Mouse (Mus musculus): ENCODE results near the gene Kank3. TPM values are rescaled to one million over a fixed set of nuclear protein-coding genes. Genes with fewer than 3 reads are reported as not detected.

Kank3 gene
- total and polyA plus RNA-seq, 2 experiments from 2014 or later = 46.1 to 68.7 TPM

GRCm38 (mm10) chr17:33774573-33775155 lies 35.7 kb upstream of the Kank3 start:
- Histone ChIP-seq H3K36me3 (replicated peaks; ENCODE audit: control insufficient read depth, insufficient read depth, low read length) (peaks cover 39% of the 10 kb centered on the region; the same call in 1 of the 2 replicates), H3K27me3 (ENCODE audit: control insufficient read depth, insufficient read depth, low read length) (no peaks in the 10 kb centered on the region), H3K9ac (replicated peaks; ENCODE audit: low read depth, low read length) (no peak overlapping the region), H3K4me2 (ENCODE audit: low read depth, low read length) (no peak overlapping the region), H3K27ac (ENCODE audit: low read depth) (no peak overlapping the region), H3K4me1 (ENCODE audit: control insufficient read depth, insufficient read depth) (peaks cover 14% of the 10 kb centered on the region), H3K9me3 (replicated peaks; ENCODE audit: control insufficient read depth, low read length) (no peaks in the 10 kb centered on the region), H3K4me3 (ENCODE audit: low read depth, low read length) (no peak overlapping the region)
- ATAC-seq (ENCODE audit: insufficient read depth, low read depth) (no peak), DNase-seq (ENCODE audit: low spot score) (no peak)
- WGBS = 87% methylated on average over 8 of the region's 8 CpGs
- TF ChIP-seq EP300 (IDR thresholded peaks at IDR 0.05; ENCODE audit: low read depth) (no peak), CTCF (IDR thresholded peaks at IDR 0.05; ENCODE audit: low read depth) (no peak)

GRCm38 (mm10) chr17:33775287-33775686 lies 35.0 kb upstream of the Kank3 start:
- ATAC-seq (ENCODE audit: insufficient read depth, low read depth) = no peak
- WGBS = 100% methylated on average over 4 of the region's 4 CpGs

GRCm38 (mm10) chr17:33779271-33779966 lies 30.9 kb upstream of the Kank3 start:
- H3K27ac ChIP-seq (ENCODE audit: low read depth) = peak overlapping the region; percentile 91
- H3K9me3 ChIP-seq (replicated peaks; ENCODE audit: control insufficient read depth, low read length) = no peaks in the 10 kb centered on the region
- H3K9ac ChIP-seq (replicated peaks; ENCODE audit: low read depth, low read length) = 0 out of 2 replicates have a peak overlapping the region, but pooled peaks have one; percentile 16
- ATAC-seq (ENCODE audit: insufficient read depth, low read depth) (peak; percentile 86), DNase-seq (ENCODE audit: low spot score) (peak; percentile 98)
- 18% methylated on average over 9 of the region's 9 CpGs for WGBS
- TF ChIP-seq EP300 (IDR thresholded peaks at IDR 0.05; ENCODE audit: low read depth) = peak; percentile 99
- TF ChIP-seq CTCF (IDR thresholded peaks at IDR 0.05; ENCODE audit: low read depth) = 0 out of 2 replicates have a peak, but pooled peaks have one; percentile 3
- peaks cover 39% of the 10 kb centered on the region; the same call in 1 of the 2 replicates for H3K36me3 ChIP-seq (replicated peaks; ENCODE audit: control insufficient read depth, insufficient read depth, low read length)
- H3K4me3 ChIP-seq (ENCODE audit: low read depth, low read length) = peak overlapping the region; percentile 57
- H3K4me1 ChIP-seq (ENCODE audit: control insufficient read depth, insufficient read depth) = peaks cover 60% of the 10 kb centered on the region
- no peaks in the 10 kb centered on the region for H3K27me3 ChIP-seq (ENCODE audit: control insufficient read depth, insufficient read depth, low read length)
- H3K4me2 ChIP-seq (ENCODE audit: low read depth, low read length) = peak overlapping the region; percentile 82

More at GRCm38 (mm10) chr17:33775287-33775686, 35.0 kb upstream of the Kank3 start:
- Histone ChIP-seq H3K4me3 (ENCODE audit: low read depth, low read length) (no peak overlapping the region), H3K36me3 (replicated peaks; ENCODE audit: control insufficient read depth, insufficient read depth, low read length) (peaks cover 39% of the 10 kb centered on the region; the same call in 1 of the 2 replicates), H3K4me1 (ENCODE audit: control insufficient read depth, insufficient read depth) (peaks cover 19% of the 10 kb centered on the region), H3K4me2 (ENCODE audit: low read depth, low read length) (no peak overlapping the region), H3K9ac (replicated peaks; ENCODE audit: low read depth, low read length) (no peak overlapping the region), H3K27me3 (ENCODE audit: control insufficient read depth, insufficient read depth, low read length) (no peaks in the 10 kb centered on the region), H3K9me3 (replicated peaks; ENCODE audit: control insufficient read depth, low read length) (no peaks in the 10 kb centered on the region), H3K27ac (ENCODE audit: low read depth) (no peak overlapping the region)
- DNase-seq (ENCODE audit: low spot score) = no peak
- TF ChIP-seq CTCF (IDR thresholded peaks at IDR 0.05; ENCODE audit: low read depth) (no peak), EP300 (IDR thresholded peaks at IDR 0.05; ENCODE audit: low read depth) (no peak)

GRCm38 (mm10) chr17:33779967-33780295 lies 30.4 kb upstream of the Kank3 start:
- Histone ChIP-seq H3K27me3 (ENCODE audit: control insufficient read depth, insufficient read depth, low read length) (no peaks in the 10 kb centered on the region), H3K9me3 (replicated peaks; ENCODE audit: control insufficient read depth, low read length) (no peaks in the 10 kb centered on the region), H3K4me1 (ENCODE audit: control insufficient read depth, insufficient read depth) (peaks cover 65% of the 10 kb centered on the region), H3K4me3 (ENCODE audit: low read depth, low read length) (peak overlapping the region; percentile 57), H3K36me3 (replicated peaks; ENCODE audit: control insufficient read depth, insufficient read depth, low read length) (peaks cover 39% of the 10 kb centered on the region; the same call in 1 of the 2 replicates), H3K27ac (ENCODE audit: low read depth) (peak overlapping the region; percentile 91), H3K9ac (replicated peaks; ENCODE audit: low read depth, low read length) (0 out of 2 replicates have a peak overlapping the region, but pooled peaks have one; percentile 16), H3K4me2 (ENCODE audit: low read depth, low read length) (peak overlapping the region; percentile 82)
- TF ChIP-seq EP300 (IDR thresholded peaks at IDR 0.05; ENCODE audit: low read depth) = no peak
- TF ChIP-seq CTCF (IDR thresholded peaks at IDR 0.05; ENCODE audit: low read depth) = no peak
- DNase-seq (ENCODE audit: low spot score) (no peak), ATAC-seq (ENCODE audit: insufficient read depth, low read depth) (no peak)
- 70% methylated on average over 5 of the region's 5 CpGs for WGBS

- no peak for ATAC-seq (ENCODE audit: insufficient read depth, low read depth)
- peak overlapping the region; percentile 91 for H3K27ac ChIP-seq (ENCODE audit: low read depth)
Observed at GRCm38 (mm10) chr17:33780431-33780830, 29.9 kb upstream of the Kank3 start.

More at GRCm38 (mm10) chr17:33780431-33780830, 29.9 kb upstream of the Kank3 start:
- Histone ChIP-seq H3K4me1 (ENCODE audit: control insufficient read depth, insufficient read depth) (peaks cover 70% of the 10 kb centered on the region), H3K36me3 (replicated peaks; ENCODE audit: control insufficient read depth, insufficient read depth, low read length) (peaks cover 34% of the 10 kb centered on the region; the same call in 1 of the 2 replicates), H3K9ac (replicated peaks; ENCODE audit: low read depth, low read length) (peak overlapping the region; percentile 66), H3K9me3 (replicated peaks; ENCODE audit: control insufficient read depth, low read length) (no peaks in the 10 kb centered on the region), H3K27me3 (ENCODE audit: control insufficient read depth, insufficient read depth, low read length) (no peaks in the 10 kb centered on the region), H3K4me3 (ENCODE audit: low read depth, low read length) (peak overlapping the region; percentile 57), H3K4me2 (ENCODE audit: low read depth, low read length) (peak overlapping the region; percentile 82)
- DNase-seq (ENCODE audit: low spot score) = no peak
- no peak for TF ChIP-seq CTCF (IDR thresholded peaks at IDR 0.05; ENCODE audit: low read depth)
- TF ChIP-seq EP300 (IDR thresholded peaks at IDR 0.05; ENCODE audit: low read depth) = no peak
- WGBS = 59% methylated on average over 5 of the region's 5 CpGs

All from heart, postnatal 0 days (tissue).